Mouse (Mus musculus) liver, embryonic 14.5 days (tissue): ENCODE measurements around the gene Perm1. TPM values are rescaled to one million over a fixed set of nuclear protein-coding genes. Genes with fewer than 3 reads are reported as not detected.

Experiments
- ATAC-seq: fragments of 200-750 bp; cut with Nextera tagmentation; 2 replicates; pipeline ENCODE4 v1.8.0; 2017; ENCODE audit warnings: moderate number of reproducible peaks, mild to moderate bottlenecking, moderate library complexity; ENCODE audit not compliant: insufficient read depth
- DNase-seq, 3 experiments: peaks; one replicate each; pipeline ENCODE4 v3.0.0-alpha.2; 2012 to 2013; ENCODE audit warnings: low read depth in 3 of 3, low spot score in 3 of 3
- H3K27ac ChIP-seq: fragments of 300-500 bp; sonication (generic); 2 replicates; pipeline ENCODE4 v1.5.1; 2014; ENCODE audit warnings: moderate library complexity, mild to moderate bottlenecking, control low read depth, inconsistent platforms
- H3K27me3 ChIP-seq: fragments of 300-500 bp; sonication (generic); 2 replicates; pipeline ENCODE4 v1.6.1; 2014; ENCODE audit warnings: mild to moderate bottlenecking, low read length, moderate library complexity; ENCODE audit not compliant: control insufficient read depth, insufficient read depth
- H3K36me3 ChIP-seq: fragments of 300-500 bp; sonication (generic); replicated peaks from 2 replicates; pipeline ENCODE4 v1.6.1; 2014; ENCODE audit warnings: low read depth; ENCODE audit not compliant: control insufficient read depth, insufficient read depth
- H3K4me1 ChIP-seq, 2 experiments: fragments of 200-500 bp in 1 of 2; fragments of 300-500 bp in 1 of 2; sonication (generic) in 1 of 2; replicated peaks; 2 replicates each; pipeline ENCODE4 v1.6.1; 2012 to 2014; ENCODE audit warnings: antibody characterized with exemption in 1 of 2, inconsistent platforms in 1 of 2, low read length in 1 of 2; ENCODE audit not compliant: control insufficient read depth in 2 of 2, insufficient read depth in 2 of 2
- H3K4me2 ChIP-seq: fragments of 300-500 bp; sonication (generic); 2 replicates; pipeline ENCODE4 v1.6.1; 2014; ENCODE audit warnings: low read depth, mild to moderate bottlenecking, control low read depth, moderate library complexity
- H3K4me3 ChIP-seq, 2 experiments: fragments of 200-500 bp in 1 of 2; fragments of 300-500 bp in 1 of 2; sonication (generic) in 1 of 2; 2 replicates each; pipeline ENCODE4 v1.5.1; 2012 to 2014; ENCODE audit warnings: low read depth in 2 of 2, low read length in 2 of 2, mild to moderate bottlenecking in 2 of 2, control low read depth in 1 of 2, inconsistent platforms in 1 of 2, moderate library complexity in 1 of 2; ENCODE audit not compliant: insufficient read depth in 1 of 2
- H3K9ac ChIP-seq: fragments of 300-500 bp; sonication (generic); replicated peaks from 2 replicates; pipeline ENCODE4 v1.6.1; 2014; ENCODE audit warnings: mild to moderate bottlenecking, control low read depth, moderate library complexity
- H3K9me3 ChIP-seq: fragments of 300-500 bp; sonication (generic); 2 replicates; pipeline ENCODE4 v1.6.1; 2016; ENCODE audit warnings: low read length, mixed read lengths; ENCODE audit not compliant: control insufficient read depth
- CTCF ChIP-seq: IDR thresholded peaks from 2 replicates; pipeline ENCODE4 v1.5.1; 2016; ENCODE audit warnings: antibody characterized with exemption, low read depth, control low read depth
- EP300 ChIP-seq: IDR thresholded peaks from 2 replicates; pipeline ENCODE4 v1.6.1; 2016; ENCODE audit warnings: antibody characterized with exemption, low read depth
- WGBS: fragments of 180-500 bp; shearing (Covaris S2); extraction: QIAGEN DNeasy Blood & Tissue Kit; methylation state at CpG from one replicate; pipeline ENCODE4 v1.1.7; 2014; ENCODE audit not compliant: insufficient replicate concordance; 5-methylcytosine and 5-hydroxymethylcytosine counted together
- polyA plus RNA-seq, 2 experiments: library from polyadenylated mRNA; depleted of rRNA in 1 of 2; stranded (reverse) in 1 of 2; unstranded in 1 of 2; fragments of >200 nt; fragmentation: Nextera tagmentation in 1 of 2; extraction: Ambion mirVana in 1 of 2; gene quantifications; 2 replicates each; pipeline versions ENCODE4 v1.2.1 to v1.2.3; 2012 to 2014

The Perm1 gene
- polyA plus RNA-seq, 2 experiments, result 0.03 TPM; not detected in 1

GRCm38 (mm10) chr4:156234021-156234501, 18.4 kb downstream of the Perm1 start:
- Histone ChIP-seq H3K4me1 (peaks cover 4 to 7% of the 10 kb centered on the region in 2 experiments; a peak in 2 of 4 replicates), H3K27ac (peak overlapping the region; percentile 37; the same call in 1 of the 2 replicates), H3K27me3 (no peaks in the 10 kb centered on the region), H3K9me3 (no peaks in the 10 kb centered on the region), H3K9ac (peak overlapping the region; percentile 92), H3K4me3 (peak overlapping the region; percentile 59 to 99), H3K36me3 (peaks cover 24% of the 10 kb centered on the region), H3K4me2 (peak overlapping the region; percentile 95)
- DNase-seq (no peak), ATAC-seq (no peak)
- WGBS, result 19% methylated on average over 17 of the region's 17 CpGs
- TF ChIP-seq EP300 (no peak), CTCF (no peak)

- Histone ChIP-seq H3K9ac (peak within 1 kb of the TSS; percentile 92), H3K27me3 (no peaks in the 10 kb centered on the region), H3K9me3 (no peaks in the 10 kb centered on the region), H3K4me2 (peak within 1 kb of the TSS; percentile 95), H3K27ac (peak within 1 kb of the TSS; percentile 88), H3K4me3 (peak within 1 kb of the TSS; percentile 86 to 99), H3K4me1 (peaks cover 4 to 7% of the 10 kb centered on the region in 2 experiments; a peak in 2 of 4 replicates), H3K36me3 (peaks cover 31% of the 10 kb centered on the region)
- DNase-seq, result peak in 1 of 3 experiments; percentile 50
- TF ChIP-seq EP300, result no peak
- 0 out of 2 replicates have a peak, but pooled peaks have one; percentile 6 for TF ChIP-seq CTCF
- under 1% methylated on average over 40 of the region's 48 CpGs for WGBS
- ATAC-seq, result peak; percentile 47
Measured at GRCm38 (mm10) chr4:156234701-156235213, 19.1 kb downstream of the Perm1 start, which contains the start of gene Plekhn1. Gene Plekhn1, minus strand, starts transcription at chr4:156234857.

GRCm38 (mm10) chr4:156235360-156235770, 19.7 kb downstream of the Perm1 start:
- TF ChIP-seq EP300 (no peak), CTCF (peak; percentile 41; the same call in 1 of the 2 replicates)
- ATAC-seq (peak; percentile 54), DNase-seq (peak in 2 of 3 experiments; percentile 45 to 63)
- Histone ChIP-seq H3K4me3 (peak overlapping the region; percentile 86 to 99), H3K9me3 (no peaks in the 10 kb centered on the region), H3K27me3 (no peaks in the 10 kb centered on the region), H3K9ac (peak overlapping the region; percentile 86), H3K36me3 (peaks cover 37% of the 10 kb centered on the region), H3K27ac (peak overlapping the region; percentile 88), H3K4me1 (peaks cover 4 to 7% of the 10 kb centered on the region in 2 experiments; a peak in 2 of 4 replicates), H3K4me2 (peak overlapping the region; percentile 95)
- WGBS, result 1% methylated on average over 15 of the region's 15 CpGs

- under 1% methylated on average over 77 of the region's 90 CpGs for WGBS
- H3K36me3 ChIP-seq, result peaks cover 43% of the 10 kb centered on the region
- H3K4me2 ChIP-seq, result peak within 1 kb of the TSS; percentile 95
- DNase-seq (peak; percentile 82 to 85 (median 83)), ATAC-seq (peak; percentile 87)
- H3K9me3 ChIP-seq, result no peaks in the 10 kb centered on the region
- TF ChIP-seq CTCF (no peak), EP300 (no peak)
- no peaks in the 10 kb centered on the region for H3K27me3 ChIP-seq
- peak within 1 kb of the TSS; percentile 88 for H3K27ac ChIP-seq
- H3K4me1 ChIP-seq, result peaks cover 4 to 7% of the 10 kb centered on the region in 2 experiments; a peak in 2 of 4 replicates
- H3K9ac ChIP-seq, result peak within 1 kb of the TSS; percentile 92
- peak within 1 kb of the TSS; percentile 86 to 99 for H3K4me3 ChIP-seq
Measured at GRCm38 (mm10) chr4:156235808-156236533, 20.3 kb downstream of the Perm1 start, which contains the start of gene Noc2l. Gene Noc2l, plus strand, starts transcription at chr4:156236010.
